Mouse (Mus musculus) myocyte (in vitro differentiated cells): ENCODE results near the gene Sec16a.

ENCODE experiments used
- CEBPB ChIP-seq: IDR thresholded peaks from 2 replicates; pipeline ENCODE4 v1.6.1; 2011; ENCODE audit warnings: mild to moderate bottlenecking, moderate library complexity; ENCODE audit not compliant: poor library complexity, insufficient read depth, severe bottlenecking
- E2F4 ChIP-seq: IDR thresholded peaks from one replicate; pipeline ENCODE4 v1.6.1; 2011; ENCODE audit warnings: mild to moderate bottlenecking, control low read depth, moderate library complexity; ENCODE audit not compliant: insufficient read depth
- MAX ChIP-seq: IDR thresholded peaks from one replicate; pipeline ENCODE4 v1.6.1; 2011; ENCODE audit warnings: low read depth, mild to moderate bottlenecking, control low read depth
- MYOD1 ChIP-seq, 3 experiments: IDR thresholded peaks; one replicate each; pipeline ENCODE4 v1.6.1; 2011; ENCODE audit warnings: control low read depth in 2 of 3, low read depth in 2 of 3, mild to moderate bottlenecking in 2 of 3, moderate library complexity in 1 of 3; ENCODE audit not compliant: insufficient read length in 2 of 3, control insufficient read depth in 1 of 3
- MYOG ChIP-seq, 3 experiments: IDR thresholded peaks; one replicate each; pipeline ENCODE4 v1.6.1; 2011; ENCODE audit warnings: control low read depth in 2 of 3, low read depth in 2 of 3, mild to moderate bottlenecking in 2 of 3; ENCODE audit not compliant: insufficient read length in 2 of 3, control insufficient read depth in 1 of 3, insufficient read depth in 1 of 3
- POLR2A ChIP-seq: IDR thresholded peaks from one replicate; pipeline ENCODE4 v1.6.1; 2011; ENCODE audit warnings: low read depth, mild to moderate bottlenecking, control low read depth, moderate library complexity; ENCODE audit not compliant: insufficient read length
- POLR2AphosphoS2 ChIP-seq: IDR thresholded peaks from one replicate; pipeline ENCODE4 v1.6.1; 2011; ENCODE audit warnings: low read depth, control low read depth; ENCODE audit not compliant: insufficient read length
- SRF ChIP-seq: IDR thresholded peaks from one replicate; pipeline ENCODE4 v1.6.1; 2011; ENCODE audit warnings: low read depth; ENCODE audit not compliant: control insufficient read depth, insufficient read length
- TCF12 ChIP-seq: IDR thresholded peaks from one replicate; pipeline ENCODE4 v1.6.1; 2011; ENCODE audit warnings: mild to moderate bottlenecking, control low read depth; ENCODE audit not compliant: poor library complexity, insufficient read depth, severe bottlenecking
- TCF3 ChIP-seq: IDR thresholded peaks from one replicate; pipeline ENCODE4 v1.6.1; 2011; ENCODE audit warnings: low read depth, control low read depth; ENCODE audit not compliant: insufficient read length
- USF1 ChIP-seq: IDR thresholded peaks from one replicate; pipeline ENCODE4 v1.6.1; 2011; ENCODE audit warnings: low read depth, mild to moderate bottlenecking, control low read depth, moderate library complexity

- TF ChIP-seq POLR2A, result peak; percentile 32
- no peak for TF ChIP-seq MYOG (IDR thresholded peaks at IDR 0.05; ENCODE audit: control insufficient read depth in 1 of 3, insufficient read depth in 1 of 3, insufficient read length in 2 of 3, low read depth in 2 of 3)
- TF ChIP-seq MAX, result no peak
- no peak for TF ChIP-seq SRF
- TF ChIP-seq TCF3, result no peak
- TF ChIP-seq MYOD1 (IDR thresholded peaks at IDR 0.05; ENCODE audit: control insufficient read depth in 1 of 3, insufficient read length in 2 of 3, low read depth in 2 of 3), result no peak
- peak; percentile 62 for TF ChIP-seq POLR2AphosphoS2
- TF ChIP-seq E2F4, result no peak
- no peak for TF ChIP-seq CEBPB
- no peak for TF ChIP-seq TCF12
- TF ChIP-seq USF1, result no peak
Observed at GRCm38 (mm10) chr2:26398978-26399377, 46.0 kb downstream of the Sec16a start.
